Mouse (Mus musculus) splenic B cell, adult 2 months (primary cell): ENCODE data around the gene Bpgm.

Experiments used
- DNase-seq: peaks from one replicate; pipeline ENCODE4 v3.0.0-alpha.2; 2011; ENCODE audit warnings: low read depth, low spot score
- H3K27me3 ChIP-seq: 2 replicates; pipeline ENCODE4 v1.6.1; 2012; ENCODE audit warnings: mild to moderate bottlenecking, low read length, moderate library complexity, mixed read lengths; ENCODE audit not compliant: control insufficient read depth, poor library complexity, insufficient read depth, severe bottlenecking
- H3K36me3 ChIP-seq: 2 replicates; pipeline ENCODE4 v1.6.1; 2012; ENCODE audit warnings: mild to moderate bottlenecking, low read length, moderate library complexity, mixed read lengths; ENCODE audit not compliant: control insufficient read depth, poor library complexity, insufficient read depth, severe bottlenecking

Gene Bpgm

DNA sequence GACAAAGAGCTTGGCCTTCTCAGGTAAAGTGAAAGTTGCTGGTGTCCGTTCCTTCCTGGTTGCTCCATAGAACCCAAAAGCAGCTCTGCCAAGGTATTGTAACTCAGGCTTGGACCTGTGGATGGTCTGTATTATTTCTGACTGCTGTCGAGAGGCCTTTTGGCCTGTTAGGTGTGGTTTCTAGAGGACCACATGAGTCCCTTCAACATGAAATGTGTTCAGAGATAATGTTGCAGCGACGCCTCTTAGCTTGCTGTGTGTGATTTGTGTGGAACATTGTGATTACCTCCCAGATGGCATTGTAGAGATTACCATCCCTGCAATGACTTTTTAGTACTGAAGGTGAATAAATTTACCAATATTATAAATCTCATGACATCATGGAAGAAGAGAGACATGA lies 32.0 kb downstream of the Bpgm start:
- DNase-seq: no peak
- H3K36me3 ChIP-seq: no peaks in the 10 kb centered on the region
- no peaks in the 10 kb centered on the region for H3K27me3 ChIP-seq

DNA sequence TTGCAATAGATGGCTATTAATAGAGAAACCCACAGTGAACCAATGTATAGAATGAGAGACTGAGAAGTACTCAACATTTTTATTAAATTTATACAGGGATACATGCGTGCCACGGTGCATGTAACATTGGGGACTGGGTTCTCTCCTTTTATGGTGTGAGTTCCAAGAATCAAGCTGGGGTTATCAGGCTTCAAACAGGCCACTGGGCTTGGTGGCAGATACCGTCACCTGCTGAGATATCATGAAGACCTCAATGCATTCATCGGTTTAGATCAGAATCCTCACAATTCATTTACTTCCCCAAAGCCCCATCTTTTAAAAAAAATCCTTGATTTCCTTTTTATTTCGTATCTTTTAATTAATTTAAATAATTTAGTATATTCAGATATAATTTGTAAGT lies 34.3 kb downstream of the Bpgm start:
- DNase-seq: no peak
- Histone ChIP-seq H3K27me3 (no peaks in the 10 kb centered on the region), H3K36me3 (no peaks in the 10 kb centered on the region)

DNA sequence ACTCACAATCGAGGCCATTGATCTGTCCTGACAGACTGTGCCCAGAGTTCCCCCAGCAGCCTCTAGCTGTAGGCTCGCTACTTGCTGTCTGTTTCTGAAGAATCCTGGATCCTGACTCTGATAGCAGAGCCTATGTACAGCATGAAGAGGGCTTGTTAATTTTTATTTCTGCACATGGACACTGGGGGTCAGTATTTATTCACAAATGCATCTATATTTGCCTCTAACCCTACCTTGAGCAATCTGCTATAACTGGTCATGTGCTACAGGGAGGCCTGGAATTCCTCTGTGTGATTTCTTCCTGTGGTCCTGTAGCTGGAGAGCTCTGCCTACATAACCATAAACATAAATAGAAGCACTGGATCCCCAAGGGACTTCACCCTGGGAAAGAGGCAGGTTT lies 35.4 kb downstream of the Bpgm start:
- H3K27me3 ChIP-seq: no peaks in the 10 kb centered on the region
- peak; percentile 36 for DNase-seq
- H3K36me3 ChIP-seq: no peaks in the 10 kb centered on the region

GRCm38 (mm10) chr6:34512741-34513140 lies 36.7 kb downstream of the Bpgm start:
- DNase-seq: no peak
- no peaks in the 10 kb centered on the region for H3K36me3 ChIP-seq
- H3K27me3 ChIP-seq: no peaks in the 10 kb centered on the region

DNA sequence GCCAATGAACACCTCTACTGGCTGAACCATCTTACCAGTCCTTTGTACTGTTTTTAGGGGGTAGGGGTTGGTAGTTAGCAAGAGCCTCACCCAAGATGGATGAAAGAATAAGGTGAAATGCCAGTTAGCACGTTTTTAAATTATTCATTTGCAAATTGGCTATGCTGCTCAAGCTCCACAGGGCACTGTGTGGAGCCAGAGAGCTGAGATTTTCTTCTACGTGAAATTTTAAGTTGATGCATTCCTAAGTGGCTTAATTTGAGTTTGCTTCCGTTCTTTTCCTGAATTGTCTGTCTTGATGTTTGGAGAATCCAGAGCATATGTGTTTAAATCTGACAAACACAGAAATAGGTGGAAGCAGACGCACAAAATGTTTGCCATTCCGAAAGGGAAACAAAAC lies 38.6 kb downstream of the Bpgm start:
- no peaks in the 10 kb centered on the region for H3K36me3 ChIP-seq
- H3K27me3 ChIP-seq: no peaks in the 10 kb centered on the region
- no peak for DNase-seq

DNA sequence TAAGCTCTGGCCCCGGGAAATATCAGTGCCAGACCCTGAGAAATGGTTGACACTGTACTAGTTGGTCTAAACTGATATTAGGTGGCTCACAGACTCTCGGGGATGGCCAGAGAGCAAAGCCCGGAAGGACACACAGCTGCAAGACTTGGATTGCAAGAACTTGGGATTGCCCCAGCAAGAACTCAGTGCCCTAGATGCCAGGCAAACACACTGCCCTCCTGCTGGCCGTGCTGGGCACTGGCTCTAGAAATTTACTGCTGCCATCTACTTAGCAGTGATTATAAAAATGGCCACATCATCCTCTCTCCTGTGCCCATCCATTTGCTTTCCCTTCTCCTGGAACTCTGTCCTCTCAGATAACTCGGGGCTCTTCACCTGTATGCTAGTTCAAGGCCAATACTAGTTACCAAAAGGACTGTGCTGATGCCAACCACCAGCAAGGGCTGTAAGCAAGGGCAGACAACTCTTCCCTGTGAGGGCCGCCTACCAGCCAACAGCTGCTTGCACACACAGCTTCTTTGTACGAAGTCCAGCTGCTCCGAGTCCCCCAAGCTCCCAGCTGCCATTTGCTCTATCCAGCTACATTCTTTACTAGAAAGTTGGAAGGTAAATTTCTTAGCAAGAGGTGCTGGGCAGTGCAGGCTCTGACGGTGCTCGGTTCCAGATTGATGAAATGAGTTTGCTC lies 39.2 kb downstream of the Bpgm start:
- Histone ChIP-seq H3K27me3 (no peaks in the 10 kb centered on the region), H3K36me3 (no peaks in the 10 kb centered on the region)
- no peak for DNase-seq

- H3K36me3 ChIP-seq: no peaks in the 10 kb centered on the region
- H3K27me3 ChIP-seq: no peaks in the 10 kb centered on the region
- no peak for DNase-seq
These were observed 39.7 kb downstream of the Bpgm start for GRCm38 (mm10) chr6:34515783-34516099.

GRCm38 (mm10) chr6:34517750-34518149 lies 41.7 kb downstream of the Bpgm start:
- DNase-seq: no peak
- no peaks in the 10 kb centered on the region for H3K36me3 ChIP-seq
- H3K27me3 ChIP-seq: no peaks in the 10 kb centered on the region

DNA sequence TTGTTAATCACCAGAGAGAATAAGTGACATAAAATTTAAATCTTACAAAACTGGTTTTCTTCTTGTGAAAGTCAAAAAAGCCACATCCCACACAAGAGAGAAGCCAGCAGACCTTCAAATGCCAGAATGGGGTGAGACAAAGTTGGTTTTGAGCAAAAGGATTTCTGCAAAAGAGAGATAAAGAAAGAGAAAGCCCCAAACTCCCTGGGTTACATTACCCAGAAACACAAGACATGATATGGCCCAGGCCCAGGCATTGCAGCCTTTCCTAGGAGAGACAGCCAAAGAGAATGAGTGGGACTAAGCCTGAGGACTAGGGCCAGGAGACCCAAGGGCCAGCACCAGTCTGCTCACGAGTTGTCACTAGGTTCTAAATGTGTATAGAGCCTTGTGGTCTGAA lies 43.1 kb downstream of the Bpgm start:
- H3K36me3 ChIP-seq: no peaks in the 10 kb centered on the region
- H3K27me3 ChIP-seq: no peaks in the 10 kb centered on the region
- DNase-seq: no peak

GRCm38 (mm10) chr6:34520491-34520890 lies 44.5 kb downstream of the Bpgm start:
- Histone ChIP-seq H3K36me3 (no peaks in the 10 kb centered on the region), H3K27me3 (no peaks in the 10 kb centered on the region)
- no peak for DNase-seq

GRCm38 (mm10) chr6:34520912-34521311 lies 44.9 kb downstream of the Bpgm start:
- no peaks in the 10 kb centered on the region for H3K27me3 ChIP-seq
- H3K36me3 ChIP-seq: no peaks in the 10 kb centered on the region
- DNase-seq: no peak

GRCm38 (mm10) chr6:34523476-34523875 lies 47.5 kb downstream of the Bpgm start:
- no peak for DNase-seq
- Histone ChIP-seq H3K36me3 (no peaks in the 10 kb centered on the region), H3K27me3 (no peaks in the 10 kb centered on the region)

DNA sequence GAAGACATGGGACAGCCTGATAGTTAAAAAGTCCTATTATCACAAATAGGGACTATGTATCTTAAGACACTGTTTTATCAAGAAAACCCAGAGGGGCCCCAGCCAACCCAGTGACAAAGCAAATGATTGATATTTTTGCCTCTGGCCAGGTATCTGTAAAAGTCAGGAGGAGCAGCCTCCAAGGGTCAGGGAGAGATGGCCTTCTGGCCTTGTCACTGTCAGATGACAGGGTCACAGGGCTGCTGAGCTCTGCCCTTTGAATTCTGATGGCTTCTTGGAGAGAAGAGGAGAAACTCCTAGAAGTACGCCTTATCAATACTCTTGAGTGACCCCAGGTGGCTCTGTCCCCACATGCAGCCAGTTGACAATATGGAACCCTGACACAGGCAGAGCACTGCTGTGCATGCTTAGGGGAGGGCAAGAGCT lies 49.5 kb downstream of the Bpgm start:
- no peak for DNase-seq
- no peaks in the 10 kb centered on the region for H3K36me3 ChIP-seq

DNA sequence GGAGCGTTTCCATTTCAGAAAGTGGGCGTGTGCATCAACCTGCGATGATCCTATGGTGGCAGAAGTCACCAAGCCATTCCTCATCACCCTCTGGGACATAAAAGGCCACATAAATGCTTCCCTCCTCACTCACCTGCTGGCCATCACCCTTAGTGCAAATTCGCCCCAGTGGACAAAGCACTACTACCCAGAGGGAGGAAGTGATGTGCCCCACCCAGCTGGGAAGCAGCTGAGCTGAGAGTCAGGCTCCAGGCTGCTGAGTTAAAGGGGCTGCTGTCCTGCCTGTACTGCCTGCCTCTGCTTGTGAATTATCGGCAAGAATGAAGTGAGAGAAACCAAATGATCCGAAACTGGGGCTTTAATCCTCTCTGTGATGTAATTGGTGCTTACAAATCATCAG lies 49.9 kb downstream of the Bpgm start:
- DNase-seq: no peak
- no peaks in the 10 kb centered on the region for H3K27me3 ChIP-seq
- H3K36me3 ChIP-seq: no peaks in the 10 kb centered on the region

More for the DNA sequence above, 49.5 kb downstream of the Bpgm start:
- no peaks in the 10 kb centered on the region for H3K27me3 ChIP-seq

DNA sequence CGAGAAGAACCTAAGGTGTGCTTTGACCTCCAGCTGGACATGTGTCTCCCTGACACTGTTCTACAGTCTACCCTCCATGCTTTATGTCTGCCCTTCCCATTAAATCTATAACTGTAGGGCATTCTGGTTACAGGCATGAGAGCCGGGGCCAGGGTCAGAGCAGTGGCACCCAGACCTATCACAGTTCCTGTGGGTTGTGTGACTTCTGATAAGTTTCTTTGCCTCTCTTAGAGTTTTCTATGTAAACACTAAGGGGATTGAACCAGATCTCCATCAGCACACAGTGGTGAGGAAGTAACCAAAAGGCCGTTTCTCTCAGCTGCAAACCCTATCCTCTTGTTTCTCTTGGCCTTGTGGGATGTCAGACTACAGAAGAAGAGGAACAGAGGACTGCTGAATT lies 50.4 kb downstream of the Bpgm start:
- H3K27me3 ChIP-seq: no peaks in the 10 kb centered on the region
- H3K36me3 ChIP-seq: no peaks in the 10 kb centered on the region
- no peak for DNase-seq

DNA sequence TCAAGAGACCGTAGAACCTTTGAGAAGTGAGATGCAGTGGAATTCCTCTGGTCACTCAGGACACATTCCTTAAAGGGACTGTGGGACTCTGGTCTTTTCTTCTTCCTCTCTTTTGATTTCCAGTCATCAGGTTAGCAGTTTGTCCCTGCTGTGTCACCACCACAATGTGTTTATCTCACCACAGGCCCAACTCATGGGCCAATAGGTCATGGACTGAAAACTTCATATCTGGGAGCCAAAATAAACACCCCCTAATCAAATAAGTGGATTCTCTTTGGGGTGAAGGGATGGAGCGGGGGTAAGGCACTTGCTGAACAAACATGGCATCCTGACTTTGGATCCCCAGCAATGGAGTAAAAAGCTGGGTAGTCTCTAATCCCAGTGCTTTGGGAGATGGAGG lies 52.1 kb downstream of the Bpgm start:
- no peaks in the 10 kb centered on the region for H3K27me3 ChIP-seq
- H3K36me3 ChIP-seq: no peaks in the 10 kb centered on the region
- DNase-seq: no peak
